Mouse (Mus musculus): ENCODE results near the gene Yae1d1.

- TF ChIP-seq CTCF (IDR thresholded peaks at IDR 0.05; ENCODE audit: low read depth) (no peak), EP300 (IDR thresholded peaks at IDR 0.05; ENCODE audit: low read depth) (no peak)
These were observed 17.7 kb downstream of the Yae1d1 start for GRCm38 (mm10) chr13:17975457-17975856.

Data from liver, postnatal 0 days (tissue).